ENCODE assay signal across 9 mouse cellular contexts in the genomic region with DNA sequence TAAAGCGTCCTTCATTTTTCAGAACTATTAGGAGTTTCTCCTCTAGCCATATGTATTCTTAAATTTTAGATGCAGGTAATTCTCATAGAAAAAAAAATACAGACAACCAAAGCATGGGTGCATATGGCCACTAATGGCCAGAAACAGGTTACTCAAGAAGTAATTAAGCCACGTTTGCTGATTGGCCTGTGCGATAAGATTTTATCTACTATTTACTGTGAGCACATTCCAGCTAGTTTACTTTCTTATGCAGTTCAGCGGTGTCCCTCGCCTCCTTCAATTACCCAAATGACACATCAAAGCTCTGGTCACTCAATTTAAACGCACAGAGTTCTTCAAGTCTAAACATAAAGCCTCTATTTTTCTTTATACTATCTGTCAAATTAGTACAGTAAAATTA. TPM values are rescaled to one million over a fixed set of nuclear protein-coding genes. Genes with fewer than 3 reads are reported as not detected.
DNase-seq lines count a peak whose midpoint lies in the region; ATAC-seq and TF ChIP-seq lines count a peak whose summit lies in the region.
"Had no signal": no experiment of that assay in that cellular context is flagged by ENCODE, and none has a peak within 500 bp of the region (broad histone marks: within the 10 kb centered on the region; RNA-seq: fewer than 3 reads in every experiment).

No protein-coding gene starts in this region.

- peaks cover 24% of the 10 kb centered on the region for H3K4me1 ChIP-seq in kidney, embryonic 15.5 days
- H3K4me1 ChIP-seq in embryonic facial prominence, embryonic 11.5 days (ENCODE audit: control insufficient read depth, insufficient read depth, low read length) = no peaks in the 10 kb centered on the region
- H3K4me1 ChIP-seq in hindbrain, postnatal 0 days (ENCODE audit: insufficient read depth, low read length) = peaks cover 9% of the 10 kb centered on the region
- H3K4me1 ChIP-seq in midbrain, embryonic 16.5 days (ENCODE audit: control insufficient read depth, insufficient read depth, low read length) = peaks cover 14% of the 10 kb centered on the region

- no peak for TF ChIP-seq CTCF in hindbrain, postnatal 0 days (IDR thresholded peaks at IDR 0.05; ENCODE audit: low read depth)

- H3K27me3 ChIP-seq in kidney, embryonic 15.5 days = no peaks in the 10 kb centered on the region
- H3K27me3 ChIP-seq in embryonic facial prominence, embryonic 11.5 days (ENCODE audit: control insufficient read depth, insufficient read depth, low read length) = 0 out of 2 replicates have a peak, but pooled peaks cover 3% of the 10 kb centered on the region
- no peaks in the 10 kb centered on the region for H3K27me3 ChIP-seq in hindbrain, postnatal 0 days (ENCODE audit: insufficient read depth, low read length)
- H3K27me3 ChIP-seq in midbrain, embryonic 16.5 days (ENCODE audit: control insufficient read depth, insufficient read depth, low read depth, low read length) = no peaks in the 10 kb centered on the region
- H3K27me3 ChIP-seq: Patski had no signal

- peak overlapping the region; percentile 86 for H3K4me3 ChIP-seq in kidney, embryonic 15.5 days (replicated peaks)
- H3K4me3 ChIP-seq in embryonic facial prominence, embryonic 11.5 days (ENCODE audit: low read depth, low read length) = peak overlapping the region; percentile 45
- peak overlapping the region; percentile 72 for H3K4me3 ChIP-seq in hindbrain, postnatal 0 days (ENCODE audit: low read length)
- peak overlapping the region; percentile 85 for H3K4me3 ChIP-seq in midbrain, embryonic 16.5 days (ENCODE audit: low read depth, low read length)

- ATAC-seq in kidney, embryonic 15.5 days (replicated peaks; ENCODE audit: low FRiP score) = no peak
- no peak for ATAC-seq in embryonic facial prominence, embryonic 11.5 days (replicated peaks; ENCODE audit: insufficient number of reproducible peaks, low FRiP score, low TSS enrichment, low read depth)
- no peak for ATAC-seq in hindbrain, postnatal 0 days
- ATAC-seq in midbrain, embryonic 16.5 days = no peak

- H3K36me3 ChIP-seq in kidney, embryonic 15.5 days = peaks cover 16% of the 10 kb centered on the region
- H3K36me3 ChIP-seq in embryonic facial prominence, embryonic 11.5 days (replicated peaks; ENCODE audit: control insufficient read depth, insufficient read depth, low read depth, low read length) = no peaks in the 10 kb centered on the region
- H3K36me3 ChIP-seq in hindbrain, postnatal 0 days (ENCODE audit: insufficient read depth, low read length) = no peaks in the 10 kb centered on the region
- 0 out of 2 replicates have a peak, but pooled peaks cover 4% of the 10 kb centered on the region for H3K36me3 ChIP-seq in midbrain, embryonic 16.5 days (ENCODE audit: control insufficient read depth, insufficient read depth, low read length)

- DNase-seq in kidney, adult 18-20 months = no peak
- no peak for DNase-seq in embryonic facial prominence, embryonic 11.5 days (ENCODE audit: low spot score)
- no peak for DNase-seq in hindbrain, postnatal 0 days (ENCODE audit: low spot score)
- DNase-seq in thymus, postnatal 0 days (ENCODE audit: low spot score) = no peak
- no peak for DNase-seq in left cerebral cortex, adult 8-10 months (ENCODE audit: low spot score in 2 of 2)
- no peak for DNase-seq in layer of hippocampus, adult 9-10 months (ENCODE audit: low spot score)

- H3K9ac ChIP-seq in kidney, embryonic 15.5 days = no peak overlapping the region
- no peak overlapping the region for H3K9ac ChIP-seq in embryonic facial prominence, embryonic 11.5 days (replicated peaks; ENCODE audit: low read length)
- H3K9ac ChIP-seq in hindbrain, postnatal 0 days (replicated peaks; ENCODE audit: low read length) = peak overlapping the region; percentile 67
- H3K9ac ChIP-seq in midbrain, embryonic 16.5 days (ENCODE audit: low read depth, low read length) = no peak overlapping the region

- no peak overlapping the region for H3K27ac ChIP-seq in kidney, embryonic 15.5 days
- H3K27ac ChIP-seq in embryonic facial prominence, embryonic 11.5 days (replicated peaks; ENCODE audit: low read depth, low read length) = no peak overlapping the region
- H3K27ac ChIP-seq in hindbrain, postnatal 0 days = no peak overlapping the region
- no peak overlapping the region for H3K27ac ChIP-seq in midbrain, embryonic 16.5 days (ENCODE audit: low read length)

- WGBS in kidney, embryonic 15.5 days = 17% methylated on average over 6 of the region's 6 CpGs
- WGBS in embryonic facial prominence, embryonic 11.5 days = 35% methylated on average over 6 of the region's 6 CpGs
- WGBS in hindbrain, postnatal 0 days = 32% methylated on average over 6 of the region's 6 CpGs
- 37% methylated on average over 6 of the region's 6 CpGs for WGBS in midbrain, embryonic 16.5 days

- H3K4me2 ChIP-seq in kidney, embryonic 15.5 days = peak overlapping the region; percentile 90
- H3K4me2 ChIP-seq in embryonic facial prominence, embryonic 11.5 days (ENCODE audit: low read depth, low read length) = peak overlapping the region; percentile 68
- peak overlapping the region; percentile 88 for H3K4me2 ChIP-seq in hindbrain, postnatal 0 days (ENCODE audit: low read depth, low read length)
- H3K4me2 ChIP-seq in midbrain, embryonic 16.5 days (ENCODE audit: low read length) = peak overlapping the region; percentile 94

- no peaks in the 10 kb centered on the region for H3K9me3 ChIP-seq in kidney, embryonic 15.5 days (replicated peaks)
- H3K9me3 ChIP-seq in embryonic facial prominence, embryonic 11.5 days (replicated peaks; ENCODE audit: control insufficient read depth, low read length) = no peaks in the 10 kb centered on the region
- H3K9me3 ChIP-seq in hindbrain, postnatal 0 days (ENCODE audit: low read length) = no peaks in the 10 kb centered on the region
- H3K9me3 ChIP-seq in midbrain, embryonic 16.5 days (replicated peaks; ENCODE audit: control insufficient read depth, low read length, poor library complexity, severe bottlenecking) = no peaks in the 10 kb centered on the region

RNA-seq across cellular contexts. Expression of a gene that starts 1.0 kb away (rescaled TPM):
- 20.2 and 21.9 TPM in 2 replicates for polyA plus RNA-seq in kidney, embryonic 15.5 days (2015; fragmentation: Nextera tagmentation; extraction: Ambion mirVana)
- polyA plus RNA-seq in embryonic facial prominence, embryonic 11.5 days (2014; fragmentation: Nextera tagmentation; extraction: Ambion mirVana) = 12.8 and 14.9 TPM in 2 replicates
- total RNA-seq in hindbrain, postnatal 0 days (2014; rRNA removed) = 9.3 and 12.4 TPM in 2 replicates
- 8.0 and 8.4 TPM in 2 replicates for polyA plus RNA-seq in hindbrain, postnatal 0 days (2015; fragmentation: Nextera tagmentation; extraction: Ambion mirVana)
- polyA plus RNA-seq in midbrain, embryonic 16.5 days (2015; fragmentation: Nextera tagmentation; extraction: Ambion mirVana) = 5.6 and 6.2 TPM in 2 replicates
- polyA plus RNA-seq in thymus, postnatal 0 days (2015; fragmentation: Nextera tagmentation; extraction: Ambion mirVana) = 11.9 and 12.7 TPM in 2 replicates
- 10 to 100 TPM; 16.3 to 19.9 (median 19.1) TPM for total RNA-seq in left cerebral cortex, adult 8-10 months (2022)

RNA-seq across cellular contexts. Expression of a gene that starts 56.6 kb away (rescaled TPM):
- polyA plus RNA-seq in kidney, embryonic 15.5 days (2015; fragmentation: Nextera tagmentation; extraction: Ambion mirVana) = 1.3 and 2.3 TPM in 2 replicates
- 8.1 and 12.1 TPM in 2 replicates for polyA plus RNA-seq in embryonic facial prominence, embryonic 11.5 days (2014; fragmentation: Nextera tagmentation; extraction: Ambion mirVana)
- 7.5 and 10.0 TPM in 2 replicates for total RNA-seq in hindbrain, postnatal 0 days (2014; rRNA removed)
- polyA plus RNA-seq in hindbrain, postnatal 0 days (2015; fragmentation: Nextera tagmentation; extraction: Ambion mirVana) = 20.7 and 26.2 TPM in 2 replicates
- 32.7 and 38.9 TPM in 2 replicates for polyA plus RNA-seq in midbrain, embryonic 16.5 days (2015; fragmentation: Nextera tagmentation; extraction: Ambion mirVana)
- polyA plus RNA-seq in thymus, postnatal 0 days (2015; fragmentation: Nextera tagmentation; extraction: Ambion mirVana) = 0.10 and 0.33 TPM in 2 replicates
- total RNA-seq in left cerebral cortex, adult 8-10 months (2022) = 1 to 10 TPM; 6.6 to 7.9 (median 7.1) TPM
